Mouse (Mus musculus): ENCODE results near the gene Ddah1.

- no peak for TF ChIP-seq CTCF (IDR thresholded peaks at IDR 0.05; ENCODE audit: low read depth)
- no peak for TF ChIP-seq EP300 (IDR thresholded peaks at IDR 0.05; ENCODE audit: low read depth)
Observed at GRCm38 (mm10) chr3:145864033-145864712, 105.7 kb downstream of the Ddah1 start.

Measured in heart, postnatal 0 days (tissue).